Mouse (Mus musculus): ENCODE measurements around the gene Acrbp.

Gene Acrbp

DNA sequence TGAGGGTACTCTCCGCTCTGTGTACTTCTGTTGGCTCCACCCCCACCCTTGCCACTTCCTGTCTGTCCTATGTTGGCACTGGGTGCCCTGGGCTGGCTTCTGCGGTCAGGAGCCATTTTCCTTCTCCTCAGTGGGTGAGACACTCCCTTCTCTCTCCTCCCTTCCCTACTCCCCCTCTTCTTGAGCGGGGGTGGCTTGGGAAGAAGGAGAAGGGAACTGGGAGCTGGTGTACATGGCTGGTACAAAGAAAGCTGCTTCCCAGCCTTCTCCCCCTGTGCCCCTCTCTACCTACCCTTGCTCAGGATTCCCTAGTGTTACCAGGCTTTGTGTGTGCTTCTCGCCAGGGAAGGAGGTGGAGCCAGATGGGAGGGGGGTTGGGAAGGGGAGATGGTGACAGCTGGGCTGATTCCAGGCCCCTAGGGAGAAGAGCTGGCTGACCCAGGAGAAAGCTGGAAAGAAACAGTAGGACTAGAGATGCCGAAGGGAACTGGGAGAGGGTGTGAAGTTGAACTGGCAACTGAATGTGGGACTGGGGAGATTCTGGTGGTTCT is 50.0 kb downstream of the Acrbp start:
- peak; percentile 79 for DNase-seq (ENCODE audit: low read depth)

DNA sequence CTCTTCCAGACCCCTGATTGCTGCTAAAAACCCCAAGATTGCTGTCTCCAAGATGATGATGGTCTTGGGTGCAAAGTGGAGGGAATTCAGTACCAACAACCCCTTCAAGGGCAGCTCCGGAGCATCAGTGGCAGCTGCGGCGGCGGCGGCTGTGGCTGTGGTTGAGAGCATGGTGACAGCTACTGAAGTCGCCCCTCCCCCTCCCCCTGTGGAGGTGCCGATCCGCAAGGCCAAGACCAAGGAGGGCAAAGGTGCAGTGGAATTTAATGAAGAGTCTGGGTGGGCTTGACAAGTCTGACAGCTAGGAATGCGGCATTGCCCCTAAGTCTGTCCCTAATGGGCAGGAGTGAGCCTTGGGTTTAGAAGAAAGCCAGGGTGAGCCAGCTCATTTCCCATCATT is 52.0 kb downstream of the Acrbp start:
- DNase-seq (ENCODE audit: low read depth): no peak

- no peak for DNase-seq (ENCODE audit: low read depth)
These were observed 54.7 kb downstream of the Acrbp start for GRCm38 (mm10) chr6:125104223-125104622.

DNA sequence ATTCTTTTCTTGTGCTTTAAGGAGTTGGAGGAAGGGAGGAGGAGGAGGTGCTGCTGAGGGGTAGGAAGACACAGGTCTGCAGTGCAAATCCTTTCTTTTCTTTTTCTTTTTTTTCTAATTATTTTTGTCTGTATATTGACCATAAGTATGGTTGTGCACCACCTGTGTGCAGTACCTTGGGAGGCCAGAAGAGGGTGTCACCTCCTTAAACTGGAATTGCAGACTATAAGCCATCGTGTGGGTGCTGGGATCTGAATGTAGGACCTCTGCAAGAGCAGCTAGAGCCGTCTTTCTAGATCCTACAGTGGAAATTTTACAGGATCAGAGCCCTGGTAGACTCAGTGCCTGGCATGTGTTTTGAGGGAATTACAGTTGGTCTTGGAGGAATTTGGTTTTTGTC is 58.2 kb downstream of the Acrbp start:
- DNase-seq (ENCODE audit: low read depth): no peak

- no peak for DNase-seq (ENCODE audit: low read depth)
These were observed 59.9 kb downstream of the Acrbp start for GRCm38 (mm10) chr6:125109371-125109770.

- peak; percentile 58 for DNase-seq (ENCODE audit: low read depth)
These were observed 61.4 kb downstream of the Acrbp start for GRCm38 (mm10) chr6:125110927-125111326.

DNA sequence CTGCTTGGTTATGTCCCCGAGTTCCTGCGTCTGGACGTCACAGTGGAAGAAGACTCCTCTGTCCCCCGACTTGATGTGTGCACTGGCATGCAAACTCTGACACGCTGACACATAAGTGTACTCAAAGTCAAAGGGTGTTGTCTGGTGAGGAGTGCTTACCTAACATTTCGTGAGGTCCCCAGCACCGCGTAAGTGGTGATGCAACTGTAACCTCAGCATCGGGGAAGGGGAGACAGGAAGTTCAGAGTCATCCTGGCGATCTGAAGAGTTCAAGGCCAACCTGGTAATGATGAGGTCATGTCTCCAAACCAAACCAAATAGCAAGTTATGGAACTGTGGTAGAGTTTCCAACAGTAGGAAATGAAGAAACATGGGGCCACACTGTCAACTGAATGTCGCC is 63.1 kb downstream of the Acrbp start:
- DNase-seq (ENCODE audit: low read depth): no peak

Measured in naive thymus-derived CD4-positive, alpha-beta T cell, adult 2 months (primary cell).